Mouse (Mus musculus): Measurements from ENCODE around the gene Clk2. TPM values are rescaled to one million over a fixed set of nuclear protein-coding genes. Genes with fewer than 3 reads are reported as not detected.

Gene Clk2
- polyA plus RNA-seq (2014; fragmentation: Nextera tagmentation; extraction: Ambion mirVana): 24.9 and 25.3 TPM in 2 replicates

DNA sequence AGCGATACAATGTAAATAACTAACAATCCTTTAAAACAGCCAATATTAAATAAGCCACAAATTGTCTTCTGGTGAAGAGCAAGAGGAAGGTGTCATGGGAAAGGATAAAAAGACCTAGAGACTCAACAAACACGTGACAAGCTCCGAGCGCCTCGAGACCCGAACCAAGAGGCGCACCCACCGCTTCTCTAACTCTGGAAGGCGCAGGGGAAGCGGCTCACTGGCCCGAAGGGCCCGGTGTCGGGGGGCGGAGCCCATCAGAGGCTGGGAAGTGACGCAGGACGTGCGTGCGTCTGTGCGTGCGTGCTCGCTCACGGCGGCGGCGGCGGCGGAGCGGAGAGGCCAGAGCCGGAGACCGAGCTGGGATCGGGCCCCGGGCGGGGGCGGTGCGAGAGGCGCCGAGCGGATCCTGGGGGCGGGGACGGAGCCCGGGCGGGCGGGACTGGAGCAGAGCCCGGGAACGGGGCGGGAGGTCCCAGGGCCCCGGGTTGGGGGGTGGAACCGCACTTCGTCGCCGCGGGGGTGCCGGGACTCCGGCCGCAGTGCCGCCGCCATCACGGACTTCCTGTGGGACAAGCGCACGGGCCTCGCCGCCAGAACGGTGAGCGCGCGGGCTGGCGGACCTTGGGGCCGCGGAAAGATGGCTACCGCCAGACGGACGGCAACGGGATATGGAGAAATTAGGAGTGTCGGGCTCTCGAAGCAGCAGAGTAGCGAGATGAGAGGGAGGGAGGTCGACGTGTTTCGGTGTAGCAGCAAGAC, at the start of gene Clk2:
Clk2 (plus strand) TSS at position 290 of the 762 bp plus-strand sequence.
- H3K9ac ChIP-seq (ENCODE audit: low read length): peak within 1 kb of the TSS; percentile 96
- H3K9me3 ChIP-seq (ENCODE audit: control insufficient read depth, low read length): no peaks in the 10 kb centered on the region
- peak within 1 kb of the TSS; percentile 93 for H3K27ac ChIP-seq (ENCODE audit: low read depth)
- peak within 1 kb of the TSS; percentile 90 for H3K4me3 ChIP-seq (ENCODE audit: low read depth, low read length)
- under 1% methylated on average over 73 of the region's 79 CpGs for WGBS
- peak; percentile 95 for ATAC-seq (replicated peaks; ENCODE audit: low FRiP score, low TSS enrichment, low read depth)
- H3K27me3 ChIP-seq (replicated peaks; ENCODE audit: control insufficient read depth, insufficient read depth, low read length): no peaks in the 10 kb centered on the region
- H3K36me3 ChIP-seq (ENCODE audit: control insufficient read depth, insufficient read depth, low read length): peaks cover 30% of the 10 kb centered on the region
- H3K4me2 ChIP-seq (ENCODE audit: low read length): peak within 1 kb of the TSS; percentile 92
- peaks cover 16% of the 10 kb centered on the region for H3K4me1 ChIP-seq (replicated peaks; ENCODE audit: control insufficient read depth, insufficient read depth, low read length)
- peak; percentile 95 for DNase-seq (ENCODE audit: low spot score)

GRCm38 (mm10) chr3:89115522-89115921, 49.1 kb upstream of the Clk2 start:
- no peak overlapping the region for H3K4me2 ChIP-seq (ENCODE audit: low read length)
- no peak overlapping the region for H3K27ac ChIP-seq (ENCODE audit: low read depth)
- 8% methylated on average over 2 of the region's 2 CpGs for WGBS
- DNase-seq (ENCODE audit: low spot score) (no peak), ATAC-seq (replicated peaks; ENCODE audit: low FRiP score, low TSS enrichment, low read depth) (no peak)
- no peaks in the 10 kb centered on the region for H3K27me3 ChIP-seq (replicated peaks; ENCODE audit: control insufficient read depth, insufficient read depth, low read length)
- no peaks in the 10 kb centered on the region for H3K9me3 ChIP-seq (ENCODE audit: control insufficient read depth, low read length)
- no peaks in the 10 kb centered on the region for H3K36me3 ChIP-seq (ENCODE audit: control insufficient read depth, insufficient read depth, low read length)
- H3K4me1 ChIP-seq (replicated peaks; ENCODE audit: control insufficient read depth, insufficient read depth, low read length): no peaks in the 10 kb centered on the region
- no peak overlapping the region for H3K4me3 ChIP-seq (ENCODE audit: low read depth, low read length)
- no peak overlapping the region for H3K9ac ChIP-seq (ENCODE audit: low read length)

DNA sequence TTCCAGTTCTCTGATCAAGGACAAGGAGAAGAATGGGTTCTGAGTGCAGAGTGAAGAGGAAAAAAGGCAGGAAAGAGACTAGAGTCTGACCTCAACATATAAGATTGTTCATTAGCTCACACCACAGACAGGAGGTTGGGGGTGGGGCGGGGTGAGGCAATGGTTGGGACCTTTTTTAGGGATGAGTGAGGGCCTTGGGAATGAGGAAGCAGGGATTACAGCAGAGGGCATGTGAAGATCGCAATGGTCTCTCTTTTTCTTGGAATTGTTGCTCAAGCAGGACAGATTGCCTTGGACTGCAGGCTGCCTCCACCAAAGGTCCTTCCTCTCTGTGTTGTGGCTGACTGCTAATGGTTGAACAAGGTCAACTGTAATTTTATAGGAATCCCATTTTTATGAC, 41.3 kb upstream of the Clk2 start:
- H3K4me3 ChIP-seq (ENCODE audit: low read depth, low read length): no peak overlapping the region
- ATAC-seq (replicated peaks; ENCODE audit: low FRiP score, low TSS enrichment, low read depth) (no peak), DNase-seq (ENCODE audit: low spot score) (no peak)
- H3K9ac ChIP-seq (ENCODE audit: low read length): no peak overlapping the region
- no peak overlapping the region for H3K27ac ChIP-seq (ENCODE audit: low read depth)
- 87% methylated on average over 2 of the region's 2 CpGs for WGBS
- no peaks in the 10 kb centered on the region for H3K9me3 ChIP-seq (ENCODE audit: control insufficient read depth, low read length)
- no peaks in the 10 kb centered on the region for H3K27me3 ChIP-seq (replicated peaks; ENCODE audit: control insufficient read depth, insufficient read depth, low read length)
- H3K4me1 ChIP-seq (replicated peaks; ENCODE audit: control insufficient read depth, insufficient read depth, low read length): no peaks in the 10 kb centered on the region
- H3K36me3 ChIP-seq (ENCODE audit: control insufficient read depth, insufficient read depth, low read length): no peaks in the 10 kb centered on the region
- no peak overlapping the region for H3K4me2 ChIP-seq (ENCODE audit: low read length)

DNA sequence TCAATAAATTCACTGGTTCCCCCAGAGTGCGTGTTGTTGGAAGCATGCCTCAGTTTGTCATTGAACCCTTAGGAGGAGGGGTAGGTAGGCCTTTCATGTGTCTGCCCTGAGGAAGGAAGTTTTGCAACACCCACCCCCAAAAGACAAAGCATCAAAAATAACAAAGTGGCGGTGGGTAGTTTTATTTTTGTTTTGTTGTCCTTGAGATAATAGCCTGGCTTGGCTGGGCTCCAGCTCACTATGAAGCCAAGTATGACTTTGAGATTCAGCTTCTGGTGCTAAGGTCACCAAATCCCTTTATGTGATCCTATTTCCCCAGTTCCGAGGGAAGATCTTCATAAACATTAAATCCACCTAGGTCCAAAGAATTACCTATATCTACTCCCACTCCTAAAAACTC, 40.4 kb upstream of the Clk2 start:
- Histone ChIP-seq H3K9ac (ENCODE audit: low read length) (no peak overlapping the region), H3K9me3 (ENCODE audit: control insufficient read depth, low read length) (no peaks in the 10 kb centered on the region), H3K27ac (ENCODE audit: low read depth) (no peak overlapping the region), H3K27me3 (replicated peaks; ENCODE audit: control insufficient read depth, insufficient read depth, low read length) (no peaks in the 10 kb centered on the region), H3K4me2 (ENCODE audit: low read length) (no peak overlapping the region), H3K4me3 (ENCODE audit: low read depth, low read length) (no peak overlapping the region), H3K36me3 (ENCODE audit: control insufficient read depth, insufficient read depth, low read length) (no peaks in the 10 kb centered on the region), H3K4me1 (replicated peaks; ENCODE audit: control insufficient read depth, insufficient read depth, low read length) (no peaks in the 10 kb centered on the region)
- 81% methylated on average over 3 of the region's 3 CpGs for WGBS
- DNase-seq (ENCODE audit: low spot score) (no peak), ATAC-seq (replicated peaks; ENCODE audit: low FRiP score, low TSS enrichment, low read depth) (no peak)

GRCm38 (mm10) chr3:89125981-89126380, 38.6 kb upstream of the Clk2 start:
- H3K27ac ChIP-seq (ENCODE audit: low read depth): no peak overlapping the region
- WGBS: 94% methylated on average over 3 of the region's 3 CpGs
- no peak overlapping the region for H3K4me3 ChIP-seq (ENCODE audit: low read depth, low read length)
- no peak for DNase-seq (ENCODE audit: low spot score)
- no peak for ATAC-seq (replicated peaks; ENCODE audit: low FRiP score, low TSS enrichment, low read depth)
- no peak overlapping the region for H3K4me2 ChIP-seq (ENCODE audit: low read length)
- no peaks in the 10 kb centered on the region for H3K27me3 ChIP-seq (replicated peaks; ENCODE audit: control insufficient read depth, insufficient read depth, low read length)
- no peaks in the 10 kb centered on the region for H3K4me1 ChIP-seq (replicated peaks; ENCODE audit: control insufficient read depth, insufficient read depth, low read length)
- no peaks in the 10 kb centered on the region for H3K36me3 ChIP-seq (ENCODE audit: control insufficient read depth, insufficient read depth, low read length)
- H3K9me3 ChIP-seq (ENCODE audit: control insufficient read depth, low read length): no peaks in the 10 kb centered on the region
- H3K9ac ChIP-seq (ENCODE audit: low read length): no peak overlapping the region

DNA sequence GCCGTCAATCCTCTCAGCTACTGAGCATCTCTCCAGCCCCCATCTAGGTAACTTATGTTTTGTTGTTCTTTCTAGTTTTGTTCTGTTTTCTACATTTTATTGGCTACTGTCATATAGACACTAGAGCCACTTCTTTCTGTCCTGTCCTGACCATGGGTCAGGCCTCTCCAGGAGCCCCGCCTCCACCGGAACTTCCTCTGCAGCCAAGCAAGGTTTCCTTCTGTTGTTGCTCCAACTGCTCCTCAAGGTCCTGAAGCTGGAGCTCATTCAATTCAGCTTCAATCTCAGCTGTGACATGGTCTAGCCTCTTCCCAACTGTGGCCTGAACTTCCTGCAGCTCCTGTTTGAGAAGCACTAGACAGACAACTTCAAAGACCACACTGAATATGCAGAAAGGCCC, 34.7 kb upstream of the Clk2 start:
- WGBS: 90% methylated on average over 3 of the region's 3 CpGs

DNA sequence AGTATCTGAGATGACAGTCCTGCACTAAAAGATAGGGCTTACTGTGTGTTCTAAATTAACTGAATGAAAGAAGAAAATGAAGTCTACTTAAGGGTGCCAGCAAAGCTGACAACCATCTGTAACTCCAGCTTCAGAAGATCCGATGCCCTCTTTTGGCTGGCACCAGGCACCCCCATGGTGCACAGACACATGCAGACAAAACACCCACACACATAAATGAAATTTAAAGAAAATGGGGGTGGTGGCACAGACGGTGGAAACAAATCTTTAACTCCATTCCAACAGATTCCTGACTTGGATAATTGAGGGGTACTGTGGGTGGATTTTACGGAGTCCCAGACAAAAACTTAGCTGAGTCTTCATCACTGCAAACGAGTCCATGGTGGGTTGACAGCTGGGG, 32.8 kb upstream of the Clk2 start:
- no peak overlapping the region; the same call in 1 of the 2 replicates for H3K9ac ChIP-seq (ENCODE audit: low read length)
- no peak overlapping the region for H3K4me3 ChIP-seq (ENCODE audit: low read depth, low read length)
- H3K27me3 ChIP-seq (replicated peaks; ENCODE audit: control insufficient read depth, insufficient read depth, low read length): no peaks in the 10 kb centered on the region
- 54% methylated on average over 4 of the region's 4 CpGs for WGBS
- H3K4me2 ChIP-seq (ENCODE audit: low read length): peak overlapping the region; percentile 59
- DNase-seq (ENCODE audit: low spot score) (no peak), ATAC-seq (replicated peaks; ENCODE audit: low FRiP score, low TSS enrichment, low read depth) (no peak)
- H3K9me3 ChIP-seq (ENCODE audit: control insufficient read depth, low read length): no peaks in the 10 kb centered on the region
- H3K27ac ChIP-seq (ENCODE audit: low read depth): no peak overlapping the region
- H3K36me3 ChIP-seq (ENCODE audit: control insufficient read depth, insufficient read depth, low read length): no peaks in the 10 kb centered on the region
- H3K4me1 ChIP-seq (replicated peaks; ENCODE audit: control insufficient read depth, insufficient read depth, low read length): 0 out of 2 replicates have a peak, but pooled peaks cover 5% of the 10 kb centered on the region

More for the DNA sequence above, 34.7 kb upstream of the Clk2 start:
- DNase-seq (ENCODE audit: low spot score) (no peak), ATAC-seq (replicated peaks; ENCODE audit: low FRiP score, low TSS enrichment, low read depth) (no peak)
- H3K27ac ChIP-seq (ENCODE audit: low read depth): no peak overlapping the region
- no peak overlapping the region for H3K4me2 ChIP-seq (ENCODE audit: low read length)
- no peaks in the 10 kb centered on the region for H3K9me3 ChIP-seq (ENCODE audit: control insufficient read depth, low read length)
- H3K36me3 ChIP-seq (ENCODE audit: control insufficient read depth, insufficient read depth, low read length): no peaks in the 10 kb centered on the region
- H3K4me1 ChIP-seq (replicated peaks; ENCODE audit: control insufficient read depth, insufficient read depth, low read length): 0 out of 2 replicates have a peak, but pooled peaks cover 5% of the 10 kb centered on the region
- no peak overlapping the region for H3K9ac ChIP-seq (ENCODE audit: low read length)
- no peak overlapping the region for H3K4me3 ChIP-seq (ENCODE audit: low read depth, low read length)
- no peaks in the 10 kb centered on the region for H3K27me3 ChIP-seq (replicated peaks; ENCODE audit: control insufficient read depth, insufficient read depth, low read length)

DNA sequence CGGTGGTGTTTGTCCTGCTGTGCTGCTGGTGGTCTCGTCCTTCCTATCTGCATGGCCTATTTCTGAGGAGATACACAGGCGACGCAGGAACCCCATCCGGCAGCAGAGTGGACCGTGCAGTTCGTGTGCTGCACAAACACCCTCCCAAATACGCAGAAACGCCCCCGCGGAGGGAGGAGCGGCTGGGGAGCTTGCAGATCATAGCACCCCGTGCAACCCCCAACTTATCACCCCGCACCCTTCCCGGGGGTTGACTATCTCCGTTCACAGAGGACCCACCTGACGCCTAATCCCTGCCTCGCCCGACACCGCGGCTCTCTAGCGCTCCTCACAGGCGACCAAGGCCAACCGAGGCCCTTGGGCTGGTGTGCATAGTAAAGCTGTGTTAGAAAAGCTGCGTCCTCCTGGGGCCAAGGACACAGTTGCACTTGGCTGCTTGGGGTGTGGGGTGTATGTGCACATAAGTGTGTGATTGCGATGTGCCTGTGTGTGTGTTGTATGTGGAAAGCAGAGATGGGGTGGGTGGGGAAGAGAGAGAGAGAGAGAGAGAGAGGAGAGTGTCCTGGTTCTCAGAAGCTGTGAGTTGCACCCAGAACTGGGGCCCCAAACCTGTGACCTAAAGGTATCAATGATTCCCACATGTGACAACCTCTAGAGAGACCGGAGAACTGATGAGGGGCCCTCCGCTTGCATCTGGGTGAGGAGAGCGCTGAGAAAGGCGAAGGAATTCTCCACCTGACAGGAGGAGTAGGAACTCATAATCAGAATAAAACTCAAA, 32.1 kb upstream of the Clk2 start:
- no peak; the same call in 1 of the 2 replicates for ATAC-seq (replicated peaks; ENCODE audit: low FRiP score, low TSS enrichment, low read depth)
- Histone ChIP-seq H3K4me1 (replicated peaks; ENCODE audit: control insufficient read depth, insufficient read depth, low read length) (0 out of 2 replicates have a peak, but pooled peaks cover 5% of the 10 kb centered on the region), H3K9me3 (ENCODE audit: control insufficient read depth, low read length) (no peaks in the 10 kb centered on the region), H3K27me3 (replicated peaks; ENCODE audit: control insufficient read depth, insufficient read depth, low read length) (no peaks in the 10 kb centered on the region), H3K36me3 (ENCODE audit: control insufficient read depth, insufficient read depth, low read length) (no peaks in the 10 kb centered on the region), H3K9ac (ENCODE audit: low read length) (peak overlapping the region; percentile 29; the same call in 1 of the 2 replicates), H3K4me2 (ENCODE audit: low read length) (peak overlapping the region; percentile 59), H3K27ac (ENCODE audit: low read depth) (no peak overlapping the region), H3K4me3 (ENCODE audit: low read depth, low read length) (peak overlapping the region; percentile 24; the same call in 1 of the 2 replicates)
- 14% methylated on average over 30 of the region's 30 CpGs for WGBS
- DNase-seq (ENCODE audit: low spot score): peak; percentile 70

All from intestine, embryonic 14.5 days (tissue).